Mouse (Mus musculus) limb, embryonic 13.5 days (tissue): ENCODE measurements around the gene Cd19. TPM values are rescaled to one million over a fixed set of nuclear protein-coding genes. Genes with fewer than 3 reads are reported as not detected.

ENCODE experiments used
- ATAC-seq: fragments of 200-750 bp; cut with Nextera tagmentation; 2 replicates; pipeline ENCODE4 v1.8.0; 2017; ENCODE audit warnings: low read depth, moderate number of reproducible peaks, moderate TSS enrichment; ENCODE audit not compliant: low FRiP score
- H3K27ac ChIP-seq: fragments of 300-500 bp; sonication (generic); 2 replicates; pipeline ENCODE4 v1.5.1; 2015; ENCODE audit warnings: inconsistent platforms, mild to moderate bottlenecking, moderate library complexity
- H3K27me3 ChIP-seq: fragments of 300-500 bp; sonication (generic); 2 replicates; pipeline ENCODE4 v1.6.1; 2015; ENCODE audit warnings: mild to moderate bottlenecking, inconsistent platforms
- H3K36me3 ChIP-seq: fragments of 300-500 bp; sonication (generic); 2 replicates; pipeline ENCODE4 v1.6.1; 2015; ENCODE audit warnings: inconsistent platforms, mild to moderate bottlenecking, moderate library complexity
- H3K4me1 ChIP-seq: fragments of 300-500 bp; sonication (generic); 2 replicates; pipeline ENCODE4 v1.6.1; 2015; ENCODE audit warnings: inconsistent platforms
- H3K4me2 ChIP-seq: fragments of 300-500 bp; sonication (generic); replicated peaks from 2 replicates; pipeline ENCODE4 v1.6.1; 2015; ENCODE audit warnings: inconsistent platforms, mild to moderate bottlenecking, moderate library complexity
- H3K4me3 ChIP-seq: fragments of 300-500 bp; sonication (generic); 2 replicates; pipeline ENCODE4 v1.5.1; 2015; ENCODE audit warnings: moderate library complexity, mild to moderate bottlenecking, inconsistent platforms
- H3K9ac ChIP-seq: fragments of 300-500 bp; sonication (generic); 2 replicates; pipeline ENCODE4 v1.6.1; 2015; ENCODE audit warnings: mild to moderate bottlenecking, inconsistent platforms
- H3K9me3 ChIP-seq: fragments of 300-500 bp; sonication (generic); 2 replicates; pipeline ENCODE4 v1.6.1; 2016; ENCODE audit warnings: inconsistent platforms
- WGBS: fragments of 180-500 bp; shearing (Covaris S2); methylation state at CpG from one replicate; pipeline ENCODE4 v1.1.7; 2015; 5-methylcytosine and 5-hydroxymethylcytosine counted together
- polyA plus RNA-seq: library from polyadenylated mRNA; unstranded; fragments of >200 nt; fragmentation: Nextera tagmentation; extraction: Ambion mirVana; gene quantifications from 2 replicates; pipeline ENCODE4 v1.2.1, GENCODE M21; 2015

The Cd19 gene
- polyA plus RNA-seq = not detected in 2 replicates

- no peaks in the 10 kb centered on the region for H3K9me3 ChIP-seq
- H3K36me3 ChIP-seq = no peaks in the 10 kb centered on the region
- H3K9ac ChIP-seq = no peak within 1 kb of the TSS
- ATAC-seq = no peak
- no peak within 1 kb of the TSS for H3K27ac ChIP-seq
- WGBS = 88% methylated on average over 6 of the region's 6 CpGs
- H3K4me3 ChIP-seq = no peak within 1 kb of the TSS
- no peak within 1 kb of the TSS for H3K4me2 ChIP-seq
- H3K27me3 ChIP-seq = no peaks in the 10 kb centered on the region; the same call in 1 of the 2 replicates
- no peaks in the 10 kb centered on the region for H3K4me1 ChIP-seq
Observed at GRCm38 (mm10) chr7:126414725-126415124, at the start of gene Cd19. Gene Cd19, minus strand, starts transcription at chr7:126414889.

- Histone ChIP-seq H3K4me1 (peaks cover 40% of the 10 kb centered on the region), H3K9me3 (no peaks in the 10 kb centered on the region), H3K36me3 (peaks cover 32% of the 10 kb centered on the region), H3K9ac (peak overlapping the region; percentile 25; the same call in 1 of the 2 replicates), H3K4me2 (0 out of 2 replicates have a peak overlapping the region, but pooled peaks have one; percentile 1), H3K4me3 (no peak overlapping the region), H3K27ac (peak overlapping the region; percentile 15; the same call in 1 of the 2 replicates), H3K27me3 (no peaks in the 10 kb centered on the region)
- ATAC-seq = 0 out of 2 replicates have a peak, but pooled peaks have one; percentile 5
- WGBS = 50% methylated on average over 4 of the region's 4 CpGs
Observed at GRCm38 (mm10) chr7:126464121-126464520, 49.4 kb upstream of the Cd19 start.

GRCm38 (mm10) chr7:126463547-126463946, 48.9 kb upstream of the Cd19 start:
- Histone ChIP-seq H3K4me3 (no peak overlapping the region), H3K4me2 (0 out of 2 replicates have a peak overlapping the region, but pooled peaks have one; percentile 1), H3K27me3 (no peaks in the 10 kb centered on the region), H3K4me1 (peaks cover 40% of the 10 kb centered on the region), H3K9me3 (no peaks in the 10 kb centered on the region), H3K36me3 (peaks cover 26% of the 10 kb centered on the region), H3K9ac (0 out of 2 replicates have a peak overlapping the region, but pooled peaks have one; percentile 25), H3K27ac (peak overlapping the region; percentile 15; the same call in 1 of the 2 replicates)
- 48% methylated on average over 4 of the region's 4 CpGs for WGBS
- ATAC-seq = no peak

GRCm38 (mm10) chr7:126463004-126463403, 48.3 kb upstream of the Cd19 start, which contains the start of gene Atp2a1:
Gene Atp2a1, minus strand, starts transcription at chr7:126463108.
- ATAC-seq = no peak
- no peaks in the 10 kb centered on the region for H3K9me3 ChIP-seq
- H3K27ac ChIP-seq = peak within 1 kb of the TSS; percentile 52; the same call in 1 of the 2 replicates
- H3K4me1 ChIP-seq = peaks cover 40% of the 10 kb centered on the region
- H3K4me2 ChIP-seq = peak within 1 kb of the TSS; percentile 21
- H3K4me3 ChIP-seq = peak within 1 kb of the TSS; percentile 3; the same call in 1 of the 2 replicates
- no peaks in the 10 kb centered on the region for H3K27me3 ChIP-seq
- 38% methylated on average over 5 of the region's 5 CpGs for WGBS
- H3K9ac ChIP-seq = peak within 1 kb of the TSS; percentile 43
- peaks cover 21% of the 10 kb centered on the region for H3K36me3 ChIP-seq

GRCm38 (mm10) chr7:126461626-126462025, 46.9 kb upstream of the Cd19 start:
- peak overlapping the region; percentile 43; the same call in 1 of the 2 replicates for H3K9ac ChIP-seq

GRCm38 (mm10) chr7:126460623-126461399, 46.1 kb upstream of the Cd19 start:
- peak overlapping the region; percentile 48; the same call in 1 of the 2 replicates for H3K27ac ChIP-seq

More at GRCm38 (mm10) chr7:126461626-126462025, 46.9 kb upstream of the Cd19 start:
- Histone ChIP-seq H3K4me1 (peaks cover 40% of the 10 kb centered on the region), H3K4me3 (peak overlapping the region; percentile 3), H3K36me3 (peaks cover 7% of the 10 kb centered on the region; the same call in 1 of the 2 replicates), H3K27me3 (no peaks in the 10 kb centered on the region), H3K4me2 (peak overlapping the region; percentile 21), H3K9me3 (no peaks in the 10 kb centered on the region), H3K27ac (peak overlapping the region; percentile 52; the same call in 1 of the 2 replicates)
- 66% methylated on average over 3 of the region's 3 CpGs for WGBS
- ATAC-seq = no peak

GRCm38 (mm10) chr7:126458844-126459618, 44.3 kb upstream of the Cd19 start:
- 80% methylated on average over 11 of the region's 11 CpGs for WGBS
- no peak overlapping the region for H3K4me3 ChIP-seq
- no peaks in the 10 kb centered on the region for H3K27me3 ChIP-seq
- ATAC-seq = no peak
- no peak overlapping the region for H3K9ac ChIP-seq
- H3K27ac ChIP-seq = no peak overlapping the region
- no peaks in the 10 kb centered on the region for H3K9me3 ChIP-seq
- H3K36me3 ChIP-seq = no peaks in the 10 kb centered on the region
- H3K4me2 ChIP-seq = peak overlapping the region; percentile 14; the same call in 1 of the 2 replicates
- H3K4me1 ChIP-seq = peaks cover 22% of the 10 kb centered on the region

More at GRCm38 (mm10) chr7:126460623-126461399, 46.1 kb upstream of the Cd19 start:
- peak; percentile 12; the same call in 1 of the 2 replicates for ATAC-seq
- peak overlapping the region; percentile 21; the same call in 1 of the 2 replicates for H3K9ac ChIP-seq
- peak overlapping the region; percentile 15; the same call in 1 of the 2 replicates for H3K4me3 ChIP-seq
- H3K4me1 ChIP-seq = peaks cover 36% of the 10 kb centered on the region
- WGBS = 32% methylated on average over 10 of the region's 10 CpGs
- no peaks in the 10 kb centered on the region for H3K36me3 ChIP-seq
- H3K27me3 ChIP-seq = no peaks in the 10 kb centered on the region
- peak overlapping the region; percentile 21 for H3K4me2 ChIP-seq
- no peaks in the 10 kb centered on the region for H3K9me3 ChIP-seq

GRCm38 (mm10) chr7:126458225-126458624, 43.5 kb upstream of the Cd19 start:
- Histone ChIP-seq H3K9ac (no peak overlapping the region), H3K9me3 (no peaks in the 10 kb centered on the region), H3K36me3 (no peaks in the 10 kb centered on the region), H3K4me3 (no peak overlapping the region), H3K27ac (no peak overlapping the region), H3K4me1 (peaks cover 14% of the 10 kb centered on the region), H3K4me2 (no peak overlapping the region), H3K27me3 (no peaks in the 10 kb centered on the region)
- 77% methylated on average over 5 of the region's 5 CpGs for WGBS
- ATAC-seq = no peak

- WGBS = 86% methylated on average over 17 of the region's 17 CpGs
- no peaks in the 10 kb centered on the region for H3K27me3 ChIP-seq
- ATAC-seq = no peak
Observed at GRCm38 (mm10) chr7:126456382-126457266, 41.9 kb upstream of the Cd19 start.

GRCm38 (mm10) chr7:126455242-126455641, 40.6 kb upstream of the Cd19 start:
- Histone ChIP-seq H3K4me2 (no peak overlapping the region), H3K9me3 (no peaks in the 10 kb centered on the region), H3K27me3 (no peaks in the 10 kb centered on the region), H3K9ac (no peak overlapping the region), H3K4me3 (no peak overlapping the region), H3K27ac (no peak overlapping the region), H3K4me1 (no peaks in the 10 kb centered on the region), H3K36me3 (no peaks in the 10 kb centered on the region)
- no peak for ATAC-seq
- 77% methylated on average over 2 of the region's 2 CpGs for WGBS

More at GRCm38 (mm10) chr7:126456382-126457266, 41.9 kb upstream of the Cd19 start:
- H3K27ac ChIP-seq = no peak overlapping the region
- H3K9me3 ChIP-seq = no peaks in the 10 kb centered on the region
- H3K4me2 ChIP-seq = no peak overlapping the region
- H3K4me1 ChIP-seq = peaks cover 9% of the 10 kb centered on the region; the same call in 1 of the 2 replicates
- no peak overlapping the region for H3K9ac ChIP-seq
- no peaks in the 10 kb centered on the region for H3K36me3 ChIP-seq
- no peak overlapping the region for H3K4me3 ChIP-seq

GRCm38 (mm10) chr7:126453861-126454260, 39.2 kb upstream of the Cd19 start:
- H3K36me3 ChIP-seq = peaks cover under 1% of the 10 kb centered on the region; the same call in 1 of the 2 replicates
- H3K4me3 ChIP-seq = no peak overlapping the region
- H3K9me3 ChIP-seq = no peaks in the 10 kb centered on the region
- no peak overlapping the region for H3K27ac ChIP-seq
- no peaks in the 10 kb centered on the region for H3K4me1 ChIP-seq
- H3K27me3 ChIP-seq = no peaks in the 10 kb centered on the region
- no peak overlapping the region for H3K4me2 ChIP-seq
- H3K9ac ChIP-seq = no peak overlapping the region
- WGBS = 41% methylated on average over 7 of the region's 7 CpGs
- ATAC-seq = no peak
